Mouse (Mus musculus) G1E (cell line): ENCODE results near the gene Spout1.

Source experiments
- CTCF ChIP-seq: IDR thresholded peaks from 2 replicates; pipeline ENCODE4 v1.5.1; 2012; ENCODE audit warnings: low read depth, low read length, inconsistent platforms, mixed read lengths
- GATA1 ChIP-seq: IDR thresholded peaks from 2 replicates; pipeline ENCODE4 v1.6.1; 2012; ENCODE audit warnings: borderline replicate concordance, low read length, inconsistent platforms, mixed read lengths
- POLR2AphosphoS5 ChIP-seq: IDR thresholded peaks from 2 replicates; pipeline ENCODE4 v1.6.1; 2012; ENCODE audit warnings: low read depth, low read length, inconsistent platforms; ENCODE audit not compliant: insufficient replicate concordance
- TAL1 ChIP-seq: conservative IDR thresholded peaks from 2 replicates; pipeline ENCODE4 v1.6.1; 2012; ENCODE audit warnings: low read depth, low read length, inconsistent platforms, mixed read lengths

GRCm38 (mm10) chr2:30211408-30212168 lies 33.3 kb upstream of the Spout1 start:
- TF ChIP-seq CTCF = no peak
- no peak for TF ChIP-seq GATA1
- TF ChIP-seq POLR2AphosphoS5 = no peak
- TF ChIP-seq TAL1 = no peak
